Mouse (Mus musculus) megakaryocyte, embryonic 14.5 days (primary cell): Measurements from ENCODE around the gene Ifnar1. TPM values are rescaled to one million over a fixed set of nuclear protein-coding genes. Genes with fewer than 3 reads are reported as not detected.

ENCODE experiments used
- H3K27me3 ChIP-seq: replicated peaks from 2 replicates; pipeline ENCODE3; 2012; ENCODE audit warnings: inconsistent platforms
- H3K36me3 ChIP-seq: replicated peaks from 2 replicates; pipeline ENCODE3; 2012; ENCODE audit warnings: low read length, inconsistent platforms, mixed read lengths
- H3K4me1 ChIP-seq: 2 replicates; pipeline ENCODE4 v1.6.1; 2012; ENCODE audit warnings: inconsistent platforms
- H3K4me3 ChIP-seq: replicated peaks from 2 replicates; pipeline ENCODE3; 2012; ENCODE audit warnings: moderate library complexity, mild to moderate bottlenecking, inconsistent platforms
- H3K9me3 ChIP-seq: 2 replicates; pipeline ENCODE4 v1.6.1; 2012; ENCODE audit warnings: inconsistent platforms
- FLI1 ChIP-seq: IDR thresholded peaks from 2 replicates; pipeline ENCODE4 v1.6.1; 2012; ENCODE audit warnings: low read length, inconsistent platforms, mixed read lengths
- GATA1 ChIP-seq: IDR thresholded peaks from 3 replicates; pipeline ENCODE4 v1.6.1; 2012; ENCODE audit warnings: mixed read lengths, low read length, inconsistent platforms, borderline replicate concordance
- polyA plus RNA-seq: library from polyadenylated mRNA; stranded (reverse); fragments of >175 nt; gene quantifications from 2 replicates; pipeline ENCODE4 v1.2.3, GENCODE M21; 2012; ENCODE audit warnings: low replicate concordance; ENCODE audit not compliant: insufficient read depth

Gene Ifnar1
- polyA plus RNA-seq, 1 experiment = 3.8 TPM

DNA sequence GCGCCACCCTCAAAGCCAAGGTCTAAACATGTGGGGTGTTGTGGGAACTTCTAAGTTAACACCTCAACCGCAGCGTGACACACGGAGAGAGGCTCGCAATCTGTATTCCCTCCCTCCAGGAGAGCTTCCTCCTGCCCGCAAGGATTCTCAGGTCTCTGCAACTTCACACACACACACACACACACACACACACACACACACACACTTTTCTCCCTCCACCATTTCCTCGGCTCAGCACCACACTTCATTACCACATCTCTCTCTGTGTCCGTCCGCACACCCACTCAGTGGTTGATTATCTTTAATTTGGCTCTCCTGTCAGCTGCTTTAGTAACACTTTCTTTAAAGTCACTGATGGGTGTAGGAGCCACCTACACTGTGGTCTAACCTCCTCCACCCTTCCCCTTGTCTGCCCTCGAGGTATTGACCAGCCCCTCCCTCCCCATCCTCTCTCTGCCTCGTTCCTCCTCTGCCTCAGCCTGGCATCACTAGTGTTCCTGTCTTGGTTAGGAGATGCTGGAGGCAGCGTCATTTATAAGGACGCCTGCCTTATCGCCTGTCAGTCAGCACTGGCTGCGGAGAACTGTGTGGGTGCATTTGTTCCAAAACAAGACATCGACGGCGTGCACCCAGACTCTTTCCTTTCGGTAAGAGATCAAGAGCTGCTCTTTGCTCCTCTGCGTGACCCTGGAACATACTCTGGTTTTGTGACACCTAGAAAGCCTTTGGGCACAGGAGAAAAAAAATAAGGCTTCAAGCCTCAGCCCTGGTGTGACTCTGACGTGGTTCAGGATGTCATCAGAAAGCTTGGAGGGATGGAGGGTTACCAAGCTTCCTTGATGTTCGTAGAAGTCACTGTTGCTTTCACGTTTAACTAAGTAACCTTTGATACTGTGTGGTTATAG, 48.3 kb downstream of the Ifnar1 start:
- Histone ChIP-seq H3K4me3 (peak overlapping the region; percentile 35), H3K36me3 (no peaks in the 10 kb centered on the region), H3K4me1 (peaks cover 47% of the 10 kb centered on the region), H3K27me3 (peaks cover 72% of the 10 kb centered on the region), H3K9me3 (no peaks in the 10 kb centered on the region)
- TF ChIP-seq FLI1 = no peak
- no peak for TF ChIP-seq GATA1

DNA sequence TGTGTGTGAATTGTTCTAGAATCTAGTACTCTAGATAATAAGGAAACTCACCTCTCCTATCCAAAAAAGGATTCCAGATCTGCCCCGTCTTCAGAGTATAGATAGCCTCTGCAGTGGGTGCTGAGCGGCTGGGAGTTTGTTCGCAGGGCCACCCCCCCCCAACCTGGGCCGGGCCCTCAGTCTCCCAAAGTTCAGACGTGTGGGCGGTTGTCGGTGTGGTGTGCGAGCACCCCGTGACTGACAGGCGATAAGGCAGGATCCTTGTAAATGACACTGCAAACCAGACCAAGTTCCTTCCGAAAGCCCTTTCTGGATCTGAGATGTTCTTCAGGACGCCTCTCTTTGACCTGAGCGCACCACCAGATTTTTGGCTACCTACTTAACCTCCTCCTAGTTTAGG, 49.4 kb downstream of the Ifnar1 start:
- peaks cover 52% of the 10 kb centered on the region for H3K4me1 ChIP-seq
- H3K4me3 ChIP-seq = no peak overlapping the region
- no peaks in the 10 kb centered on the region for H3K9me3 ChIP-seq
- peaks cover 66% of the 10 kb centered on the region for H3K27me3 ChIP-seq
- TF ChIP-seq GATA1 (no peak), FLI1 (no peak)
- no peaks in the 10 kb centered on the region for H3K36me3 ChIP-seq

DNA sequence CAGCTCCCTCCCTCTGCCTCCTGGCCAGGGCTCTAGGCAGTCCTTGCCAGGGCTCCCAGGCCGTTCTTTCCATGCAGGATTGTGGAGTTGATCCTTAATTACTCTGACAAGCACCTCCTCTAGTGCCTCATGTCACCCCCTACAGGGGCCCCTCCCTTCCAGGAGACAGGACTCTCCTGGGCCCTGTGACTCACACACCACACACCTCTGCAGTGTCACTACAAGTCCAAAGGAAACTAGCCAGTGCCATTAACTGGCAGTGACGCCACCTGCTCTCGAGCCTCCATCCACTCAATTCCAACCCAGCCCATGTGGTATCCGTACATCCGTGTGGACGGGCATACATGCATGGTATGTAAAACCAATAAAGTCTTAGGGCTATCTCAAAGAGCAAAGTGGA, 49.9 kb downstream of the Ifnar1 start:
- Histone ChIP-seq H3K27me3 (peaks cover 66% of the 10 kb centered on the region), H3K36me3 (no peaks in the 10 kb centered on the region), H3K9me3 (no peaks in the 10 kb centered on the region), H3K4me1 (peaks cover 52% of the 10 kb centered on the region), H3K4me3 (no peak overlapping the region)
- TF ChIP-seq GATA1 (no peak), FLI1 (no peak)

DNA sequence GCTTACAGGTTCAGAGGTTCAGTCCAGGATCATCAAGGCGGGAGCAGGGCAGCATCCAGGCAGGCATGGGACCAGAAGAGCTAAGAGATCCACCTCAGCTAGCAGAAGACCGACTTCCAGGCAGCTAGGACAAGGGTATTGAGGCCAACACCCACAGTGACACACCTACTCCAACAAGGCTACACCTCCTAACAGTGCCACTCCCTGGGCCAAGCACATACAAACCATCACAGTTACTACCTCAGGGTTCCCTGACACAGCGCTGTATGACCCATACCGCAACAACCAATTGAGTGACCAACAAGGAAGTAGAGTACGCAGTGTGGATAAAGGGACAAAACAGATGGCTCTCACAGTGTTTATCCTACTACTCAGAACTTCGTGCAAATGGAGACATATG, 51.3 kb downstream of the Ifnar1 start:
- Histone ChIP-seq H3K4me1 (peaks cover 58% of the 10 kb centered on the region), H3K4me3 (no peak overlapping the region), H3K27me3 (peaks cover 70% of the 10 kb centered on the region), H3K36me3 (no peaks in the 10 kb centered on the region), H3K9me3 (no peaks in the 10 kb centered on the region)
- TF ChIP-seq FLI1 (no peak), GATA1 (no peak)

DNA sequence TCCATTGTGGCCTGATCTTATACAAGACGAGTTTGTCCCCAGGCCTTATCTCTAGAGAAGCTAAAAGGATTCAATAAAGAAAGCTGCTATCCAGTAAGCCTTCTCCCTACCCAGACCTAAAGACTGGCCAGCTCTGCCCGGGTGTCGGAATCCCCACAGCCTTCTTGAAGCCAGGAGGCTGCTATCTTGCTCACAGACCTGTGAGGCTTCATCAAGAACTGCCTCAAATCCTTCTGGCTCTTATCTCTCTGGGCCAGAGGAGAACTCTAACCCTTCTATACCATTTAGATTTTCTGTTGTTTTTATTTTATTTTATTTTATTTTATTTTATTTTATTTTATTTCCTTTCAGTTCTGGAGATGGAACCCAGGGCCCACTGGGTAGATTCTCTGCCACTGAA, 52.0 kb downstream of the Ifnar1 start:
- H3K4me1 ChIP-seq = peaks cover 63% of the 10 kb centered on the region
- H3K9me3 ChIP-seq = no peaks in the 10 kb centered on the region
- TF ChIP-seq GATA1 = no peak
- no peak for TF ChIP-seq FLI1
- peaks cover 73% of the 10 kb centered on the region for H3K27me3 ChIP-seq
- H3K36me3 ChIP-seq = no peaks in the 10 kb centered on the region
- no peak overlapping the region for H3K4me3 ChIP-seq

DNA sequence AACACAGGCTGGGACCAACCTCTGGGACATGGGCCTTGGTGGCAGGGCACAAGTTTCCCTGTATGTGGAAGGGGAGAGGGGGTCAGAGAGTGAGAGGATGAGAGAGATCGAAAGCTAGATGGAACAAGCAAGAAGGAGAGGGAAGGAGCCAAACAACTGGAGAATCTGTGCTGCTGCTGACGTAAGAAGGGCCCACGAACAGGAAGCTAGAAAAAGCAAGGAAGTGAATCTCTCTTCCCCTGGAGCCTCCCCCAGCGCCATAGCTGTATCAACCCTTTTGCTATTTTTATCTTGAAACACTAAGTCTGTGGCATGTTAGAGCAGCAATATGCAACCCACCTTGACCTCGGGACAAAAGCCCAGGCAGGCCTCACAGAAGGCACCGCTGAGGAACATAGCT, 53.0 kb downstream of the Ifnar1 start:
- Histone ChIP-seq H3K27me3 (peaks cover 69% of the 10 kb centered on the region), H3K9me3 (no peaks in the 10 kb centered on the region), H3K4me3 (peak overlapping the region; percentile 23), H3K36me3 (no peaks in the 10 kb centered on the region), H3K4me1 (peaks cover 55% of the 10 kb centered on the region)
- TF ChIP-seq GATA1 (no peak), FLI1 (no peak)

DNA sequence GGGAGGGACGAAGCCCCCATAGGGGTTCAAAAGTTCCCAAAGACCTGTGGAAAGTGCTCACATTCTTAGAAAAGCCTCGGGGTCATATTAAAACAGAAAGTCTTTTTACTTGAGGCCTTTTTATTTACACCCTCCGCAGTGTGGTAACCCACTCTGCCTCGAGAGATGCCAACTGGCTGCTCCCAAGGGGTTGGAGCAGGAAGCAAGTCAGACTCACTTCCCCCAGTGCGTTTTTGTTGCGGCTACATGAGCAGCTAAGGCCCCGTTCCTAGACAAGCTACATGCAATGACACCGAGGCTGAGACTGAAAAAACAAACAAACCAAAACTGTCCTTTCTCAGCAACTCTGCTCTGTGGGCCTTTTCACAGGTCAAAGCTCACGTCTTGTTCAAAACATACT, 53.5 kb downstream of the Ifnar1 start:
- no peaks in the 10 kb centered on the region for H3K36me3 ChIP-seq
- H3K9me3 ChIP-seq = no peaks in the 10 kb centered on the region
- TF ChIP-seq FLI1 (no peak), GATA1 (no peak)
- peaks cover 64% of the 10 kb centered on the region for H3K27me3 ChIP-seq
- peaks cover 51% of the 10 kb centered on the region for H3K4me1 ChIP-seq
- H3K4me3 ChIP-seq = peak overlapping the region; percentile 7

DNA sequence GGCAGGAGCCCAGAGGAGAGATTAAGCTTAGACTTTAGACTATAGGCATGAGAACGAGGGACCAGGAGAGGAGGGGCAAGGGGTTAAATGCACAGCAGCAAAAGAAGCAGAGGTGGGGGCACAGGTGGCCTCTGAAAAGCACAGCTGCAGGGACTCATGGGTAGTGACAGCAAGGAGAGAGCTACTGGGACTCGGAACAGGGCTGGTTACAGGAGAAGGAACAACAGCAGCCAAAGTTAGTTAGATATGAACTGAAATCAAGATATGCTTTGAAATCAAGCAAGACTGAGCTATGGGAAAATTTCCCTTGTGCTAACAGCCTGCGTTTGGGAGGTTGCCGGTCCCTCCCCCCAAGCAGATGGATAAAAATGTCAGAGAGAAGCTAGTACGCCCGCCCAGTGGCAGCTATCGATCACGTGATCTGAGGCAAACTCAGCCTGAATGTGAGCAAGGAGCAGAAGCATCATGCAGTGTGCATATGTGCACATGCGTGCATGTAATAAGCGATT, 56.6 kb downstream of the Ifnar1 start:
- H3K27me3 ChIP-seq = peaks cover 36% of the 10 kb centered on the region
- H3K4me3 ChIP-seq = no peak overlapping the region
- H3K9me3 ChIP-seq = no peaks in the 10 kb centered on the region
- peaks cover 51% of the 10 kb centered on the region for H3K4me1 ChIP-seq
- TF ChIP-seq FLI1 (no peak), GATA1 (no peak)
- no peaks in the 10 kb centered on the region for H3K36me3 ChIP-seq

DNA sequence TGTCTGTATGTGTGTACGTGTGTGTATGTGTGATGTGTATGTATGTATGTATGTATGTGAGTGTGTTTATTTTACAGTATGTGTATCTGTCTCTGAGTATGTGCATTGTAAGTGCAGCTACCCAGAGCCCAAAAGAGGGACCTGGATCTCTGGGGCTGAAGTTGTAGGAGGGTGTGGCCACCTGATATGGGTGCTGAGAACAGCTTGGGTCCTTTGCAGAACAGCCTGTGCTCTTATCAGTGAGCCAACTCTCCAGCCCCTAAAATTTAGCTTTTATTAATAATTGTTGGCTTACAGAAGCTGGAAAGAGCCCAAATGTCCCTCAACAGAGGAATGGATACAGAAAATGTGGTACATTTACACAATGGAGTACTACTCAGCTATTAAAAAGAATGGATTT, 58.6 kb downstream of the Ifnar1 start:
- TF ChIP-seq GATA1 (no peak), FLI1 (no peak)
- H3K9me3 ChIP-seq = no peaks in the 10 kb centered on the region
- H3K36me3 ChIP-seq = no peaks in the 10 kb centered on the region
- H3K27me3 ChIP-seq = peaks cover 26% of the 10 kb centered on the region
- H3K4me3 ChIP-seq = no peak overlapping the region
- H3K4me1 ChIP-seq = peaks cover 48% of the 10 kb centered on the region

DNA sequence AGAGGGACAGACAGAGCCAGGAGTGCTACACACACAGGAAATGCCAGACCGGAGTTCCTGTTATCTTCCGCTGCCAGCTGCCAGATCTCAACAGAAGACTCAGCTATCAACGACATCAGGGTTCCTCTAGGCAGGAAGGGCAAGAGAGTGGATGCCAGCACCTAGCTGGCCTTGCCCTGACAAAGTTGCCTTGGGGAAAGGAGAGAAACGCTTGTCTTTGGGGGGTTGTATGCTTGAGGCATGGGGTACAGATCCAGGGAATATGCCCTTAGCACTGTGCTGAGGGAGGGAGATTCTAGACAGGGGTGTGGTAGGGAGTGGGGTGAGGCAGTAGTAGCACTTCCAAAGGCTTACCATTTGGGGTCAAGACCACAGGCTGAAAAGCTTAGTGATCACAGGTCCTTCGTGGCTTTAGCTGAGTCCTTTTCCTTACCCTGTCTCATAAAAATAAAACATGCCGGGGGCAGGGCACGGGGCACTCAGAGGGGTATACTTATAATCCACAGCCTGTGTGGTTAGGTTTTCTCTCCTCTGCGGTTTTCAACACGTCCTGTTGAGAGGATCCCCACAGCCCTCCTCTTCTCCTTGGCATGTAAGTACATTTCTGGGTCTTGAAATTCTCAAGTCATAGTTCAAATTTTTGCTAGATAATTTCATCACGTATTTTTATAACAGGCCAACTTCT, 60.7 kb downstream of the Ifnar1 start:
- Histone ChIP-seq H3K4me1 (peaks cover 60% of the 10 kb centered on the region), H3K9me3 (no peaks in the 10 kb centered on the region), H3K27me3 (peaks cover 18% of the 10 kb centered on the region), H3K36me3 (peaks cover 5% of the 10 kb centered on the region), H3K4me3 (peak overlapping the region; percentile 97)
- TF ChIP-seq FLI1 = no peak
- peak; percentile 16; the same call in 1 of the 3 replicates for TF ChIP-seq GATA1
